Mouse (Mus musculus): Measurements from ENCODE around the gene Birc7. TPM values are rescaled to one million over a fixed set of nuclear protein-coding genes. Genes with fewer than 3 reads are reported as not detected.

The Birc7 gene
- polyA plus RNA-seq, 1 experiment from 2014 or later, result 0.14 TPM

GRCm38 (mm10) chr2:180910928-180911327 is 17.9 kb upstream of the Birc7 start:
- Histone ChIP-seq H3K36me3 (ENCODE audit: poor library complexity, severe bottlenecking) (peaks cover 86% of the 10 kb centered on the region), H3K27ac (no peak overlapping the region), H3K4me2 (no peak overlapping the region), H3K27me3 (no peaks in the 10 kb centered on the region), H3K4me3 (no peak overlapping the region), H3K9me3 (replicated peaks) (no peaks in the 10 kb centered on the region), H3K9ac (no peak overlapping the region), H3K4me1 (peaks cover 8% of the 10 kb centered on the region; the same call in 1 of the 2 replicates)
- ATAC-seq, result no peak
- WGBS, result 96% methylated on average over 12 of the region's 12 CpGs

GRCm38 (mm10) chr2:180915886-180916433 is 12.9 kb upstream of the Birc7 start:
- Histone ChIP-seq H3K27me3 (no peaks in the 10 kb centered on the region), H3K36me3 (ENCODE audit: poor library complexity, severe bottlenecking) (peaks cover 73% of the 10 kb centered on the region), H3K4me1 (peaks cover 13% of the 10 kb centered on the region), H3K27ac (no peak overlapping the region), H3K4me2 (no peak overlapping the region), H3K9ac (no peak overlapping the region), H3K9me3 (replicated peaks) (no peaks in the 10 kb centered on the region), H3K4me3 (no peak overlapping the region)
- ATAC-seq, result no peak
- WGBS, result 91% methylated on average over 3 of the region's 3 CpGs

DNA sequence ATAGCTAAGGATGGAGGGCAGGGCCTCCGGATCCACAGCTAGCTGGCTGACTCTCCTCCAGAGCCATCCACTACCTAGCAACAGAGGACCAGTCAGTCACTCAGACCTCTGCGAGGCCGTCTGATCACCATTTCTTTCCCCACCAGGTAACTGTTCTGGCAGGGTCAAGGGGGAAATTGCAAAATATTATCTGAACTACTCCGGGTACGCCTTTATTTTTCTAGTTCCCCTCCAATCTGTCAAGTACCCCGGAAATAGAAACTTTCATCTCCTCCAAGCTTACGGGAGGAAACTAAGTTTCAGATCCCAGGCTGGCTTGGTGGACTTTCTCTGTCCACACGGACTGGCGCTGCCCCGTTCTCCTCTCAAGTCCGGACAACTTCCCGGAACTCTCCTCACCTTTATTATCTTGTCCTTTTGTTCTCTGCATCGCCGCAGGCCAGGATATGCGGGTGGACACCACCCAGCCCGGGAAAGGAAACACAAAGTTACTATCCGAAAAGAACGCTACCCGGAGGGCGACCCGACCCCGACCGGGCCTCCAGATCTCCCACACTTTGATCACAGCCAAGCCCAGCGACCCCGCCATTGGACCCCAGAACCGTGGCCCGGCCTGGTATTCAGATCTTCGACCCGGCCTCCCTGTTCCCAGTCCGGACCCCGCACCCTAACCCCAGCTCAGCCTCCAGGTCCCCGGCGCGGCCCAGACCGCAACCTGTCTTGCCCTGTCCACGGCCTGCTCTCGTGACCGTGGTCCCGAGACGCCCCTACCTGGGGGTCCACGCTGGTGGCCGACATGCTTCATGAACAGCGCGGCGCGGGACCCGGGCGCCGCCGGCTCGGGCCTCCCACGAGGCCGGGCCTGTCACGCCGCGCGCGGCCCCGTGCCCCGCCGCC is 8.7 kb upstream of the Birc7 start:
- under 1% methylated on average over 49 of the region's 61 CpGs for WGBS
- Histone ChIP-seq H3K4me2 (peak overlapping the region; percentile 93), H3K27me3 (peaks cover 14% of the 10 kb centered on the region; the same call in 1 of the 2 replicates), H3K4me1 (peaks cover 17% of the 10 kb centered on the region), H3K4me3 (peak overlapping the region; percentile 100), H3K9ac (peak overlapping the region; percentile 98), H3K36me3 (ENCODE audit: poor library complexity, severe bottlenecking) (peaks cover 34% of the 10 kb centered on the region), H3K27ac (peak overlapping the region; percentile 61; the same call in 1 of the 2 replicates), H3K9me3 (replicated peaks) (no peaks in the 10 kb centered on the region)
- ATAC-seq, result peak; percentile 73

DNA sequence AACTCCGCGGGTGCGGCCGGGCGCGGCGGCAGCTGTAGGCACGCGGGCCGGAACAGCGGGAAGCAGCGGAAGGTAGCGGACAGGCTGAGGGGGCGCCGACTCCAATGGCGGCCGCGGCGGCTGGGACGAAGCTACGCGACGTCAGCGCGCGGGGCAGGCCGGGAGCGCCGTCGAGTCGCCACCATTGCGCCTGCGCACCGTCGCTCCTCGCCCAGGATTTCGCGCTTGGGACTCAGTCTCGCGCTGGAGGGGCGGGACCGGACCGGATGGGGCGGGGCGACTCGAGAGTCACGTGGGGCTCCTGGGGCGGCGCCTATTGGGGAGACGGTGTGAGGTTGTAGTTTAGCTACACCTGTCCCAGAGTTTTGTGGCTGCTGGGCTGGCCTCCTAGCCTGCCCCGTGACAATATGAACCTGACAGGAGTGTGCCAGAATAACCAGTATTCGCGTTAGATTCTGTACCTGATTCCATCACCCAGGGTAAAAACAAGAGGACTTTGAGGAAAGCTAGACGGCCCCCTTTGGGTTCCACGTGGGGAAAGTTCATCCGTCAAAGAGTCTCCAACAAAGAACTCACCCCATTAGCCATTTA is 7.9 kb upstream of the Birc7 start, which contains the start of gene Ythdf1:
Ythdf1 (minus strand) TSS at position 140 of the 591 bp plus-strand sequence.
- peak within 1 kb of the TSS; percentile 93 for H3K4me2 ChIP-seq
- peak; percentile 96 for ATAC-seq
- peak within 1 kb of the TSS; percentile 61; the same call in 1 of the 2 replicates for H3K27ac ChIP-seq
- WGBS, result 1% methylated on average over 31 of the region's 56 CpGs
- H3K27me3 ChIP-seq, result peaks cover 14% of the 10 kb centered on the region; the same call in 1 of the 2 replicates
- H3K9ac ChIP-seq, result peak within 1 kb of the TSS; percentile 98
- H3K9me3 ChIP-seq (replicated peaks), result no peaks in the 10 kb centered on the region
- peak within 1 kb of the TSS; percentile 100 for H3K4me3 ChIP-seq
- peaks cover 17% of the 10 kb centered on the region for H3K4me1 ChIP-seq
- peaks cover 28% of the 10 kb centered on the region for H3K36me3 ChIP-seq (ENCODE audit: poor library complexity, severe bottlenecking)

DNA sequence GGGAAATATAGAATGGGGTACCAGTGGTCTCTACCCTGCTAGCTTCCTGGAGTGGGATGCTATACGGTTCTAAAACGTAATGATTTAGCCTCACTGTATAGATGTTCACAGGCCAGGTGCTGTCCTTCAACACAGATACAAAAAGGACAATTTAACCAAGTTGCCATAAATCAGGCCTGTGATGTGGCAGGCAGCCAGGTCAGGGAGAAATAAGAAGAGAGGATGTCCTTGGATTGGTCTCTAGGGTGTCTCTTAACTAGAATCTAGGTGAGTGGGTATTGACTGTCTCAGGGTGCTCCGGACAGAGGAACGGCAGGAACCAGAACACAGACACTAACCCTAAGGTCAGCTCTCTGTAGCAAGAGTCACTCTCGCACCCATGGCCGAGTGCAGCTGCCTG is 6.1 kb upstream of the Birc7 start:
- Histone ChIP-seq H3K4me2 (no peak overlapping the region), H3K27ac (no peak overlapping the region), H3K4me3 (no peak overlapping the region), H3K36me3 (ENCODE audit: poor library complexity, severe bottlenecking) (peaks cover 11% of the 10 kb centered on the region), H3K9me3 (replicated peaks) (no peaks in the 10 kb centered on the region), H3K9ac (no peak overlapping the region), H3K4me1 (peaks cover 17% of the 10 kb centered on the region), H3K27me3 (peaks cover 14% of the 10 kb centered on the region; the same call in 1 of the 2 replicates)
- 95% methylated on average over 6 of the region's 6 CpGs for WGBS
- no peak for ATAC-seq

DNA sequence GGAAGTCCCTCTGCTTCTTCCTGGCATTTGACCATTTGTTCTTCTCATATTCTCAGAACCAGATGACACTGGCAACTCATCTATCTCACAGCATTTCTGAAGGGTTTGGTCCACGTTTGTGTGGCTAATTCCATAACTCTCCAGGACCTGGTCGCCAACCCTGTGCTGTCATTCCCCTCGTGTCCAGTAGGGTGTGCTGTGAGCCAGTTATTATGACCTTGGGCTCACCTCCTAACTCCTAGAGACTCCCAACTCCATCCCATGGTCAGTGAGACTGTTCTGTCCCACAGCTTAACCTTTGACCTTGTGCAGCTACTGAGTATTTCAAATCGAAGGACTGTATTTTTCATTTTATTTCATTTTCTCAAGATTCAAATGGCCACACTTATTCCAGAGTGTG is 3.6 kb upstream of the Birc7 start:
- H3K27me3 ChIP-seq, result peaks cover 14% of the 10 kb centered on the region; the same call in 1 of the 2 replicates
- ATAC-seq, result no peak
- H3K9ac ChIP-seq, result no peak overlapping the region
- no peak overlapping the region for H3K4me2 ChIP-seq
- H3K4me3 ChIP-seq, result no peak overlapping the region
- H3K27ac ChIP-seq, result no peak overlapping the region
- no peaks in the 10 kb centered on the region for H3K36me3 ChIP-seq (ENCODE audit: poor library complexity, severe bottlenecking)
- H3K9me3 ChIP-seq (replicated peaks), result no peaks in the 10 kb centered on the region
- WGBS, result 6% methylated on average over 4 of the region's 4 CpGs
- peaks cover 8% of the 10 kb centered on the region; the same call in 1 of the 2 replicates for H3K4me1 ChIP-seq

DNA sequence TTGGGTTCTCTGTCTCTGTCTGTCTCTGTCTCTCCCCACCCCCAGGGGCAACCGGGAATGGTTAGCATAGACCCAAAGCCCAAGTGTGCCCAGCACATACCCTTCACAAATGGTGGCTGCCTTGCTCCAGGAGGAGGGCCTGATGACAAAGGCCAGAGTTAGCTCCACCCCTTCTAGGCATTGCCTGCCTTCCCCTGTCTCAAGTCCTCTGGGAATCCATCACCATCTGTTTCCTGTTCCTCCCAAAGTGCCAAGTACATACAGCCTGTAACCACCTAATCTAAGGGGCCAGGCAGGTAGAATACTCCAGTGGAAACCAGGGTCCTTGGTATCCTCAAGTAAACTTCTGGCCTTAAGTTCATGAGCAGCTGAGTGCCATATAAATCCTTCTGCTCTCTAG is 3.6 kb downstream of the Birc7 start:
- H3K27ac ChIP-seq, result no peak overlapping the region
- H3K9me3 ChIP-seq (replicated peaks), result no peaks in the 10 kb centered on the region
- H3K4me1 ChIP-seq, result 0 out of 2 replicates have a peak, but pooled peaks cover 4% of the 10 kb centered on the region
- no peak for ATAC-seq
- 86% methylated on average over 1 of the region's 1 CpGs for WGBS
- H3K9ac ChIP-seq, result no peak overlapping the region
- H3K27me3 ChIP-seq, result no peaks in the 10 kb centered on the region
- H3K36me3 ChIP-seq (ENCODE audit: poor library complexity, severe bottlenecking), result peaks cover 11% of the 10 kb centered on the region; the same call in 1 of the 2 replicates
- H3K4me2 ChIP-seq, result no peak overlapping the region
- no peak overlapping the region for H3K4me3 ChIP-seq

- no peaks in the 10 kb centered on the region for H3K9me3 ChIP-seq (replicated peaks)
- no peak overlapping the region for H3K9ac ChIP-seq
- no peaks in the 10 kb centered on the region for H3K4me1 ChIP-seq
Observed at GRCm38 (mm10) chr2:180940187-180940586, 11.4 kb downstream of the Birc7 start.

DNA sequence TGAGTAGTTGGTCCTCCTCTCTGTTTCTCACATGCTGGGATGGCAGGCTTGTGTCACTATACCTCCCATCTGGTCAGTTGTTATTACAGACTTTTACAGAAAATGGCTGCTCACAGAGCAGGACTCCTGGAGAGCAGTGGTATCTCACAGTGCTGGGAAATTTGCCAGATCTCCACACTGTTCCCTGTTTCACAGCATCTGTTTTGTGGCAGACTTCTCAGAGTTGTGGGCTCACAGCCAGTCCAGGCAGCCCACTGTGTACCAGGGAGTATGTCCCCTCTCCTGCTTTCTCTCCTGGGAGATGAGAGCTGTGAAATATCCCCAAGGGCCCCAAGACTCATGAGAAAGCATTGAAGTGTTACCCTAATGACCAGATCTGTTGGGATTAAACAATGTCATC is 13.0 kb downstream of the Birc7 start:
- peaks cover 18% of the 10 kb centered on the region for H3K36me3 ChIP-seq (ENCODE audit: poor library complexity, severe bottlenecking)
- H3K27ac ChIP-seq, result peak overlapping the region; percentile 36; the same call in 1 of the 2 replicates
- peak; percentile 58 for ATAC-seq

More at GRCm38 (mm10) chr2:180940187-180940586, 11.4 kb downstream of the Birc7 start:
- ATAC-seq, result no peak
- no peaks in the 10 kb centered on the region for H3K27me3 ChIP-seq
- H3K36me3 ChIP-seq (ENCODE audit: poor library complexity, severe bottlenecking), result peaks cover 20% of the 10 kb centered on the region
- H3K4me2 ChIP-seq, result no peak overlapping the region
- H3K27ac ChIP-seq, result no peak overlapping the region
- no peak overlapping the region for H3K4me3 ChIP-seq

DNA sequence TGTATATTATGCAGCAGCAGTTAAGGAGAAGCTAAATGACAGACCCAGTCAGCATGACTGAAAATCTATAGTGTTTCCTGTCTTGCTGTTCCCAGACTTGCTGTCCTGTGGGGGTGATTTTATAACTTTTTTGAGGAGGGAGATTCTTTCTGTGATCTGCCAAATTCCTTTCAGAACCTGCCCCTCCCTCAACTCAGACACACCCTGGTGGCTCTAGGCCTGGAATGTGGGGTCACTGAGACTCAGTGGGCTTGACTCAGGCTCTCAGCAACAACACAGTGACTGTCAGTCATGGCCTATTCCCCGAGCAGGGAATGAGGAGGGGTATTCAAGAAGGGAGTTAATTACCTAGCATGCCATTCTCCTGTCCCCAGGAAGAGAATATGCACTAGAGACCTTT is 21.1 kb downstream of the Birc7 start:
- ATAC-seq, result no peak
- Histone ChIP-seq H3K27me3 (no peaks in the 10 kb centered on the region), H3K4me2 (no peak overlapping the region), H3K4me3 (no peak overlapping the region), H3K27ac (no peak overlapping the region), H3K4me1 (peaks cover 42% of the 10 kb centered on the region), H3K36me3 (ENCODE audit: poor library complexity, severe bottlenecking) (no peaks in the 10 kb centered on the region), H3K9me3 (replicated peaks) (no peaks in the 10 kb centered on the region), H3K9ac (no peak overlapping the region)
- WGBS, result 11% methylated on average over 1 of the region's 1 CpGs

More for the DNA sequence above, 13.0 kb downstream of the Birc7 start:
- Histone ChIP-seq H3K9ac (no peak overlapping the region), H3K4me2 (no peak overlapping the region), H3K4me1 (no peaks in the 10 kb centered on the region), H3K9me3 (replicated peaks) (no peaks in the 10 kb centered on the region), H3K4me3 (no peak overlapping the region), H3K27me3 (no peaks in the 10 kb centered on the region)

DNA sequence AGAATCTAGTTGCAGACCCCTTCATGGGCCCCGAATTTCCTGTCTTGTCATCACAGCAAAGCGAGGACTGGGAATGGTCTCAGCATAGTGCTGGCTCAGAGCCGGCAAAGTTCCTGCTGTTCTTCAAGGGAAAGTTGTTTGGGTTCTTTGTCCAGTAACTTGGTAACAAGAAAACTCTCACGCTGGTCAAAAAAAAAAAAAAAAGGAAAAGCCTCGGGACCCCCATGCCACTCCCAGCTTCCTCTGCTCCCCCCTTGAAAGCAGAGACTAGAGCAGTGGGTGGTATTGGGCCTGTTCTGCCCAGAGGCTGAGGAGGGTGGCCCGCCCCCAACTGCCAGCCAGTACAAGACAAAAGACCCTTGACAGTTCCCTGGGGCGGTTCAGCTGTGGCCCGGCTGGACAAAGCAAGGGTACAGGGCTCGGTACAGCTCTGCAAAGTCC is 23.9 kb downstream of the Birc7 start:
- WGBS, result 1% methylated on average over 9 of the region's 9 CpGs
- peak overlapping the region; percentile 86 for H3K4me2 ChIP-seq
- ATAC-seq, result peak; percentile 68
- H3K36me3 ChIP-seq (ENCODE audit: poor library complexity, severe bottlenecking), result no peaks in the 10 kb centered on the region
- peak overlapping the region; percentile 69 for H3K4me3 ChIP-seq
- no peaks in the 10 kb centered on the region for H3K9me3 ChIP-seq (replicated peaks)
- peak overlapping the region; percentile 80 for H3K9ac ChIP-seq
- H3K27me3 ChIP-seq, result peaks cover 6% of the 10 kb centered on the region; the same call in 1 of the 2 replicates
- H3K4me1 ChIP-seq, result peaks cover 47% of the 10 kb centered on the region
- H3K27ac ChIP-seq, result peak overlapping the region; percentile 92

GRCm38 (mm10) chr2:180953638-180954037 is 24.8 kb downstream of the Birc7 start:
- Histone ChIP-seq H3K27ac (peak overlapping the region; percentile 92), H3K9me3 (replicated peaks) (no peaks in the 10 kb centered on the region), H3K36me3 (ENCODE audit: poor library complexity, severe bottlenecking) (no peaks in the 10 kb centered on the region), H3K4me3 (peak overlapping the region; percentile 69), H3K4me2 (peak overlapping the region; percentile 86), H3K4me1 (peaks cover 47% of the 10 kb centered on the region), H3K27me3 (peaks cover 6% of the 10 kb centered on the region; the same call in 1 of the 2 replicates), H3K9ac (peak overlapping the region; percentile 80)
- ATAC-seq, result no peak
- 3% methylated on average over 2 of the region's 2 CpGs for WGBS
